Mouse (Mus musculus) left cerebral cortex, adult 18-20 months (tissue): ENCODE measurements around the gene Npc1l1. TPM values are rescaled to one million over a fixed set of nuclear protein-coding genes. Genes with fewer than 3 reads are reported as not detected.
A peak's percentile ranks its signal among the peaks of the same experiment; 100 is the strongest.

ENCODE experiments used
- DNase-seq, 2 experiments: peaks; one replicate each; pipeline ENCODE4 v3.0.0; 2021 to 2022; ENCODE audit warnings: low spot score in 2 of 2, mixed read lengths in 1 of 2
- total RNA-seq, 2 experiments: library from RNA; stranded (reverse); gene quantifications; 2 replicates each; pipeline ENCODE4 v1.2.3; 2021

Gene Npc1l1
- total RNA-seq, 2 experiments from 2014 or later = 0.63 to 0.68 TPM

- DNase-seq = no peak
These were observed 64.4 kb downstream of the Npc1l1 start for GRCm38 (mm10) chr11:6165391-6166081.

GRCm38 (mm10) chr11:6164781-6165180 lies 65.2 kb downstream of the Npc1l1 start:
- DNase-seq = no peak

- peak in 1 of 2 experiments; percentile 61 for DNase-seq
These were observed 66.2 kb downstream of the Npc1l1 start for GRCm38 (mm10) chr11:6163706-6164105.

- DNase-seq = no peak
These were observed 66.9 kb downstream of the Npc1l1 start for GRCm38 (mm10) chr11:6163062-6163461.

GRCm38 (mm10) chr11:6161549-6161948 lies 68.4 kb downstream of the Npc1l1 start:
- DNase-seq = no peak

Other genes starting within 250 kb of the Npc1l1 start
- gene Camk2b, start 163.8 kb downstream of the Npc1l1 start, total RNA-seq = 100 to 1,000 TPM; 618 to 648 TPM
- under 1 TPM; 0.28 to 0.30 TPM for gene A730071L15Rik, start 30.1 kb downstream of the Npc1l1 start, total RNA-seq
- gene Nudcd3, start 29.7 kb downstream of the Npc1l1 start, total RNA-seq = 100 to 1,000 TPM; 119 to 128 TPM
- 10 to 100 TPM; 45.6 to 48.6 TPM for gene Ddx56, start 37.6 kb upstream of the Npc1l1 start, total RNA-seq
- 10 to 100 TPM; 94.1 to 99.1 TPM for gene Tmed4, start 44.7 kb upstream of the Npc1l1 start, total RNA-seq
- 100 to 1,000 TPM; 228 to 260 TPM for gene Ogdh, start 61.5 kb upstream of the Npc1l1 start, total RNA-seq
- 100 to 1,000 TPM; 217 to 224 TPM for gene Zmiz2, start 158.9 kb upstream of the Npc1l1 start, total RNA-seq
- 1,000 to 10,000 TPM; 1,850 TPM for gene Ppia, start 185.3 kb upstream of the Npc1l1 start, total RNA-seq
- gene H2afv, start 214.3 kb upstream of the Npc1l1 start, total RNA-seq = 10 to 100 TPM; 41.4 to 42.5 TPM
- 100 to 1,000 TPM; 248 to 265 TPM for gene Purb, start 245.8 kb upstream of the Npc1l1 start, total RNA-seq